Mouse (Mus musculus) CH12.LX (cell line): ENCODE measurements around the gene Wdfy3. TPM values are rescaled to one million over a fixed set of nuclear protein-coding genes. Genes with fewer than 3 reads are reported as not detected.

ENCODE experiments used
- DNase-seq: peaks from one replicate; pipeline ENCODE4 v3.0.0-alpha.2; 2013; ENCODE audit errors: extremely low read depth
- H3K27ac ChIP-seq: 2 replicates; pipeline ENCODE4 v1.5.1; 2012; ENCODE audit warnings: low read depth, mild to moderate bottlenecking, control low read depth, moderate library complexity; ENCODE audit not compliant: insufficient read depth
- H3K27me3 ChIP-seq: replicated peaks from 2 replicates; pipeline ENCODE3; 2012; ENCODE audit warnings: inconsistent platforms
- H3K36me3 ChIP-seq, 2 experiments: replicated peaks in 1 of 2; 2 replicates each; pipeline versions ENCODE3 to v1.6.1; 2012; ENCODE audit warnings: inconsistent platforms in 1 of 2, low read length in 1 of 2, mild to moderate bottlenecking in 1 of 2, mixed read lengths in 1 of 2, moderate library complexity in 1 of 2; ENCODE audit not compliant: control insufficient read depth in 1 of 2, insufficient read depth in 1 of 2
- H3K4me1 ChIP-seq, 2 experiments: 2 replicates each; pipeline ENCODE4 v1.6.1; 2012; ENCODE audit warnings: inconsistent platforms in 1 of 2, moderate library complexity in 1 of 2; ENCODE audit not compliant: insufficient read depth in 2 of 2, control insufficient read depth in 1 of 2
- H3K4me2 ChIP-seq: 2 replicates; pipeline ENCODE4 v1.6.1; 2012; ENCODE audit warnings: low read depth, mild to moderate bottlenecking, control low read depth; ENCODE audit not compliant: poor library complexity, insufficient read depth, severe bottlenecking
- H3K4me3 ChIP-seq, 3 experiments: fragments of 150-350 bp in 1 of 3; sonication (generic) in 1 of 3; replicated peaks in 1 of 3; 2 replicates each; pipeline versions ENCODE3 to v1.5.1; 2011 to 2012; ENCODE audit warnings: low read depth in 2 of 3, low read length in 2 of 3, mild to moderate bottlenecking in 2 of 3, moderate library complexity in 2 of 3, control low read depth in 1 of 3, improper control_type of control experiment in 1 of 3, inconsistent platforms in 1 of 3, mixed read lengths in 1 of 3; ENCODE audit not compliant: poor library complexity in 1 of 3
- H3K79me2 ChIP-seq: replicated peaks from 2 replicates; pipeline ENCODE4 v1.6.1; 2012; ENCODE audit warnings: mild to moderate bottlenecking, moderate library complexity; ENCODE audit not compliant: control insufficient read depth, poor library complexity, insufficient read depth, severe bottlenecking; ENCODE audit errors: extremely low read depth
- H3K9ac ChIP-seq: 2 replicates; pipeline ENCODE4 v1.6.1; 2012; ENCODE audit warnings: low read depth, mild to moderate bottlenecking, control low read depth, moderate library complexity; ENCODE audit not compliant: insufficient read depth
- H3K9me3 ChIP-seq: replicated peaks from 2 replicates; pipeline ENCODE3; 2012; ENCODE audit warnings: low read length, inconsistent platforms, mixed read lengths
- BHLHE40 ChIP-seq: IDR thresholded peaks from 2 replicates; pipeline ENCODE4 v1.6.1; 2011; ENCODE audit warnings: mild to moderate bottlenecking, low read depth, low read length, improper control_type of control experiment
- ELF1 ChIP-seq: IDR thresholded peaks from 2 replicates; pipeline ENCODE4 v1.6.1; 2014; ENCODE audit warnings: low read depth, mild to moderate bottlenecking, inconsistent platforms, low read length, improper control_type of control experiment
- ETS1 ChIP-seq: conservative IDR thresholded peaks from 2 replicates; pipeline ENCODE4 v1.6.1; 2012; ENCODE audit warnings: low read depth, mild to moderate bottlenecking, inconsistent platforms, low read length, improper control_type of control experiment, moderate library complexity
- HCFC1 ChIP-seq: IDR thresholded peaks from 2 replicates; pipeline ENCODE4 v1.6.1; 2012; ENCODE audit warnings: low read depth, mild to moderate bottlenecking, inconsistent platforms, low read length, improper control_type of control experiment
- KAT2A ChIP-seq: IDR thresholded peaks from 2 replicates; pipeline ENCODE4 v1.6.1; 2012; ENCODE audit warnings: low read length, improper control_type of control experiment, inconsistent platforms; ENCODE audit not compliant: insufficient replicate concordance
- MAFK ChIP-seq: IDR thresholded peaks from 2 replicates; pipeline ENCODE4 v1.6.1; 2011; ENCODE audit warnings: low read length, improper control_type of control experiment; ENCODE audit not compliant: insufficient replicate concordance
- MXI1 ChIP-seq: IDR thresholded peaks from 2 replicates; pipeline ENCODE4 v1.6.1; 2011; ENCODE audit warnings: mild to moderate bottlenecking, low read depth, low read length, improper control_type of control experiment
- PAX5 ChIP-seq: IDR thresholded peaks from 2 replicates; pipeline ENCODE4 v1.6.1; 2012; ENCODE audit warnings: low read length, inconsistent platforms, mixed read lengths
- POLR2A ChIP-seq: IDR thresholded peaks from 2 replicates; pipeline ENCODE4 v1.6.1; 2011; ENCODE audit warnings: low read depth, mild to moderate bottlenecking, improper control_type of control experiment, low read length
- RCOR1 ChIP-seq: conservative IDR thresholded peaks from 2 replicates; pipeline ENCODE4 v1.6.1; 2012; ENCODE audit warnings: low read depth, mild to moderate bottlenecking, inconsistent platforms, low read length, improper control_type of control experiment
- TBP ChIP-seq: conservative IDR thresholded peaks from 2 replicates; pipeline ENCODE4 v1.6.1; 2011; ENCODE audit warnings: low read depth, low read length, improper control_type of control experiment
- TCF12 ChIP-seq: IDR thresholded peaks from 2 replicates; pipeline ENCODE4 v1.6.1; 2014; ENCODE audit warnings: low read depth, mild to moderate bottlenecking, inconsistent platforms, low read length, improper control_type of control experiment
- UBTF ChIP-seq: IDR thresholded peaks from 2 replicates; pipeline ENCODE4 v1.6.1; 2012; ENCODE audit warnings: low read depth, mild to moderate bottlenecking, inconsistent platforms, low read length, improper control_type of control experiment, moderate library complexity
- USF1 ChIP-seq: IDR thresholded peaks from 2 replicates; pipeline ENCODE4 v1.6.1; 2014; ENCODE audit warnings: low read depth, mild to moderate bottlenecking, inconsistent platforms, low read length, improper control_type of control experiment
- ZKSCAN1 ChIP-seq: IDR thresholded peaks from 2 replicates; pipeline ENCODE4 v1.6.1; 2012; ENCODE audit warnings: low read depth, inconsistent platforms, low read length, improper control_type of control experiment, borderline replicate concordance
- ZNF384 ChIP-seq: IDR thresholded peaks from 2 replicates; pipeline ENCODE4 v1.6.1; 2012; ENCODE audit warnings: low read depth, low read length, improper control_type of control experiment, inconsistent platforms
- dilution Hi-C: fragments of 300-500 bp; cut with MboI; formaldehyde crosslinking; loops from 2 replicates; pipeline ENCODE4 v1.14.3; 2020; ENCODE audit warnings: low sequenced_read_pairs; ENCODE audit not compliant: extremely low pct_unique_long_range_greater_than_20kb, extremely low pct_ligation_motif_present
- in situ Hi-C: fragments of 300-500 bp; cut with MboI; formaldehyde crosslinking; loops from 3 replicates; pipeline ENCODE4 v1.14.3; 2019; ENCODE audit warnings: low sequenced_read_pairs, low pct_ligation_motif_present, low pct_unique_long_range_greater_than_20kb, mixed read lengths
- polyA plus RNA-seq: library from polyadenylated mRNA; unstranded; fragments of >175 nt; gene quantifications from 2 replicates; pipeline ENCODE4 v1.2.1, GENCODE M21; 2012; ENCODE audit warnings: low read depth; ENCODE audit not compliant: insufficient read length
- total RNA-seq, 2 experiments: library from RNA; depleted of rRNA; stranded (reverse); fragments of 300-350 nt in 1 of 2; fragments of >200 nt in 1 of 2; gene quantifications; 2 replicates each; pipeline ENCODE4 v1.2.3; 2012 to 2014

Gene Wdfy3
- total and polyA plus RNA-seq, 3 experiments = not detected

- no peak overlapping the region for H3K9ac ChIP-seq
- in situ Hi-C loops = no loop called here
- no peak for TF ChIP-seq BHLHE40
- TF ChIP-seq TCF12 = no peak
- no peak for TF ChIP-seq MAFK
- TF ChIP-seq, all 38 proteins: peak for 0
- Histone ChIP-seq H3K36me3 (no peaks in the 10 kb centered on the region), H3K27ac (no peak overlapping the region), H3K27me3 (no peaks in the 10 kb centered on the region), H3K4me3 (no peak overlapping the region), H3K4me1 (no peaks in the 10 kb centered on the region), H3K4me2 (no peak overlapping the region), H3K79me2 (no peaks in the 10 kb centered on the region), H3K9me3 (peaks cover 81% of the 10 kb centered on the region)
- DNase-seq = no peak
- dilution Hi-C loops = no loop called here
These were observed 277.1 kb downstream of the Wdfy3 start for GRCm38 (mm10) chr5:101792665-101793064.

- in situ Hi-C loops (no loop called here), dilution Hi-C loops (no loop called here)
- H3K9ac ChIP-seq = no peak overlapping the region
- no peaks in the 10 kb centered on the region for H3K36me3 ChIP-seq
- no peaks in the 10 kb centered on the region for H3K4me1 ChIP-seq
- peaks cover 75% of the 10 kb centered on the region for H3K9me3 ChIP-seq
- H3K4me3 ChIP-seq = no peak overlapping the region
- TF ChIP-seq ETS1 (no peak), UBTF (no peak), ELF1 (no peak), ZNF384 (no peak), RCOR1 (no peak), MXI1 (no peak)
- H3K4me2 ChIP-seq = no peak overlapping the region
- DNase-seq = no peak
- no peaks in the 10 kb centered on the region for H3K27me3 ChIP-seq
- no peaks in the 10 kb centered on the region for H3K79me2 ChIP-seq
- H3K27ac ChIP-seq = no peak overlapping the region
These were observed 279.2 kb downstream of the Wdfy3 start for GRCm38 (mm10) chr5:101790560-101790959.

- H3K27ac ChIP-seq = no peak overlapping the region
- H3K9ac ChIP-seq = no peak overlapping the region
- H3K9me3 ChIP-seq = peaks cover 76% of the 10 kb centered on the region
- H3K36me3 ChIP-seq = no peaks in the 10 kb centered on the region
- no peak overlapping the region for H3K4me2 ChIP-seq
- no peak for DNase-seq
- no peak overlapping the region for H3K4me3 ChIP-seq
- H3K79me2 ChIP-seq = no peaks in the 10 kb centered on the region
- in situ Hi-C loops (no loop called here), dilution Hi-C loops (no loop called here)
- no peaks in the 10 kb centered on the region for H3K27me3 ChIP-seq
- H3K4me1 ChIP-seq = no peaks in the 10 kb centered on the region
- TF ChIP-seq TCF12 (no peak), POLR2A (no peak), ELF1 (no peak), USF1 (no peak), RCOR1 (no peak), TBP (no peak), ZKSCAN1 (no peak), PAX5 (no peak), ZNF384 (no peak), HCFC1 (no peak), KAT2A (no peak)
These were observed 280.0 kb downstream of the Wdfy3 start for GRCm38 (mm10) chr5:101789770-101790169.
